Mouse (Mus musculus) brain, embryonic 14.5 days (tissue): ENCODE results near the gene Mob2.

ENCODE experiments used
- CTCF ChIP-seq: fragments of 200-500 bp; IDR thresholded peaks from 2 replicates; pipeline ENCODE4 v1.5.1; 2012; ENCODE audit warnings: inconsistent platforms, mild to moderate bottlenecking, moderate library complexity, borderline replicate concordance; ENCODE audit not compliant: insufficient read depth, insufficient read length; ENCODE audit errors: extremely low read depth
- POLR2A ChIP-seq: fragments of 200-500 bp; IDR thresholded peaks from 2 replicates; pipeline ENCODE4 v1.6.1; 2012; ENCODE audit warnings: mild to moderate bottlenecking, inconsistent platforms, borderline replicate concordance; ENCODE audit not compliant: poor library complexity, insufficient read depth, insufficient read length, severe bottlenecking; ENCODE audit errors: extremely low read depth

GRCm38 (mm10) chr7:142055431-142055830 is 5.4 kb downstream of the Mob2 start:
- TF ChIP-seq POLR2A = no peak
- no peak for TF ChIP-seq CTCF
